Mouse (Mus musculus) thymus, postnatal 36 days (tissue): ENCODE measurements around the gene Evi2a.

Experiments used
- DNase-seq, 2 experiments: peaks; one replicate each; pipeline ENCODE4 v3.0.0; 2022; ENCODE audit warnings: mixed read lengths in 2 of 2

Evi2a gene

GRCm38 (mm10) chr11:79530333-79530761 lies at the start of gene Evi2a, which contains the start of gene Evi2:
TSS of gene Evi2a (minus strand) at chr11:79530609.
TSS of gene Evi2 (minus strand) at chr11:79530589.
- DNase-seq: peak; percentile 25 to 42

GRCm38 (mm10) chr11:79577741-79578140 lies 47.3 kb upstream of the Evi2a start:
- DNase-seq: peak; percentile 75 to 81

GRCm38 (mm10) chr11:79575383-79576073 lies 45.1 kb upstream of the Evi2a start:
- DNase-seq: peak in 1 of 2 experiments; percentile 42

- DNase-seq: no peak
These were observed 43.4 kb upstream of the Evi2a start for GRCm38 (mm10) chr11:79573836-79574235.

- DNase-seq: no peak
These were observed 39.9 kb upstream of the Evi2a start for GRCm38 (mm10) chr11:79570319-79570718.

GRCm38 (mm10) chr11:79568197-79568911 lies 37.9 kb upstream of the Evi2a start:
- no peak for DNase-seq

- DNase-seq: no peak
These were observed 36.5 kb upstream of the Evi2a start for GRCm38 (mm10) chr11:79566947-79567346.

- no peak for DNase-seq
These were observed 33.1 kb upstream of the Evi2a start for GRCm38 (mm10) chr11:79563493-79563892.

GRCm38 (mm10) chr11:79560536-79560935 lies 30.1 kb upstream of the Evi2a start:
- no peak for DNase-seq

- DNase-seq: no peak
These were observed 22.2 kb upstream of the Evi2a start for GRCm38 (mm10) chr11:79552622-79553021.

GRCm38 (mm10) chr11:79536293-79536692 lies 5.9 kb upstream of the Evi2a start:
- no peak for DNase-seq

- no peak for DNase-seq
These were observed 5.1 kb upstream of the Evi2a start for GRCm38 (mm10) chr11:79535554-79535953.

- no peak for DNase-seq
These were observed 3.7 kb upstream of the Evi2a start for GRCm38 (mm10) chr11:79533950-79534690.

- no peak for DNase-seq
These were observed 2.9 kb upstream of the Evi2a start for GRCm38 (mm10) chr11:79533311-79533710.

GRCm38 (mm10) chr11:79531485-79531884 lies 1.1 kb upstream of the Evi2a start:
- DNase-seq: no peak

GRCm38 (mm10) chr11:79530774-79531173 lies 365 bp upstream of the Evi2a start:
- no peak for DNase-seq

GRCm38 (mm10) chr11:79529736-79530135 lies 673 bp downstream of the Evi2a start:
- DNase-seq: no peak

GRCm38 (mm10) chr11:79529226-79529625 lies 1.2 kb downstream of the Evi2a start:
- DNase-seq: no peak

- DNase-seq: no peak
These were observed 1.8 kb downstream of the Evi2a start for GRCm38 (mm10) chr11:79528601-79529000.

GRCm38 (mm10) chr11:79527739-79528384 lies 2.5 kb downstream of the Evi2a start:
- DNase-seq: no peak

GRCm38 (mm10) chr11:79527015-79527738 lies 3.2 kb downstream of the Evi2a start:
- no peak for DNase-seq

- DNase-seq: no peak
These were observed 3.9 kb downstream of the Evi2a start for GRCm38 (mm10) chr11:79526549-79526948.

- no peak for DNase-seq
These were observed 6.2 kb downstream of the Evi2a start for GRCm38 (mm10) chr11:79524310-79524575.
